Mouse (Mus musculus) lung, postnatal 0 days (tissue): ENCODE results near the gene Rapsn.

Experiments
- CTCF ChIP-seq: IDR thresholded peaks from 2 replicates; pipeline ENCODE4 v1.5.1; 2016; ENCODE audit warnings: antibody characterized with exemption, mild to moderate bottlenecking
- EP300 ChIP-seq: IDR thresholded peaks from 2 replicates; pipeline ENCODE4 v1.6.1; 2016; ENCODE audit warnings: antibody characterized with exemption, mild to moderate bottlenecking, control low read depth

DNA sequence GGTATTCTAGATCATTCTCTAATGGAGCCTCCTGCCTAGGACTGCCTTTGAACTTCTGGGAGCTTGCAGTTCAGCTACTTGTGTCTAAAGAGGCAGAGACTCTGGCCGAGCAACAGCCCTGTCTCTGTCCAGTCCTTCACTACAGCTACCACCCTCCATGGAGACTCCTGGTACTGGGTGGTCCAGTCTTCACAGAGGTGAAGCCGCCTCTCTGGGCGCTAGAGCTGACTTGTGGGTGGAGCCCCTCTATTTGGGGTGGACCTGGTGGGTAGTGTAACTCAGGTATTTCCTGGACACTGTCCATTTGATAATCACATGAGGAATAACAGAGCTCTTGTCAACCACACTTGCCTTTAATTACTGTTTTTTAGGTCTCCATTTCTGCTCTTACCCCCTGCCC lies 15.5 kb upstream of the Rapsn start:
- TF ChIP-seq CTCF (no peak), EP300 (no peak)
